Mouse (Mus musculus) testis, adult 2 months (tissue): ENCODE results near the gene Vmn1r14. TPM values are rescaled to one million over a fixed set of nuclear protein-coding genes. Genes with fewer than 3 reads are reported as not detected.
"Not testable (repeated sequence)": the region's sequence is repeated elsewhere in the genome, so short reads cannot be mapped to it uniquely, and the experiment has no call there.

Source experiments
- H3K27ac ChIP-seq: fragments of 200-500 bp; 2 replicates; pipeline ENCODE4 v1.5.1; 2012; ENCODE audit warnings: low read depth, low read length; ENCODE audit not compliant: control insufficient read depth, insufficient read depth
- H3K27me3 ChIP-seq: fragments of 200-500 bp; 2 replicates; pipeline ENCODE4 v1.6.1; 2012; ENCODE audit warnings: mild to moderate bottlenecking, low read length, moderate library complexity; ENCODE audit not compliant: control insufficient read depth, insufficient read depth
- H3K36me3 ChIP-seq: fragments of 200-500 bp; 2 replicates; pipeline ENCODE4 v1.6.1; 2012; ENCODE audit warnings: mild to moderate bottlenecking, low read length; ENCODE audit not compliant: control insufficient read depth, insufficient read depth
- H3K4me1 ChIP-seq: fragments of 200-500 bp; 2 replicates; pipeline ENCODE4 v1.6.1; 2012; ENCODE audit warnings: low read length; ENCODE audit not compliant: control insufficient read depth, insufficient read depth
- H3K4me3 ChIP-seq: fragments of 200-500 bp; 2 replicates; pipeline ENCODE4 v1.5.1; 2012; ENCODE audit warnings: low read depth, mild to moderate bottlenecking, low read length, moderate library complexity, mixed read lengths; ENCODE audit not compliant: control insufficient read depth
- CTCF ChIP-seq: fragments of 200-500 bp; IDR thresholded peaks from 2 replicates; pipeline ENCODE4 v1.5.1; 2012; ENCODE audit warnings: low read depth, mild to moderate bottlenecking, inconsistent platforms, low read length, moderate library complexity; ENCODE audit not compliant: control insufficient read depth, insufficient read depth, insufficient replicate concordance
- POLR2A ChIP-seq: fragments of 200-500 bp; IDR thresholded peaks from 2 replicates; pipeline ENCODE4 v1.6.1; 2012; ENCODE audit warnings: low read depth, mild to moderate bottlenecking, inconsistent platforms, low read length, moderate library complexity; ENCODE audit not compliant: control insufficient read depth
- polyA plus RNA-seq: library from polyadenylated mRNA; depleted of rRNA; stranded (reverse); fragments of >200 nt; gene quantifications from 2 replicates; pipeline ENCODE4 v1.2.3, GENCODE M21; 2012; rRNA removed

Gene Vmn1r14
- 0.01 TPM in 1 of 2 replicates, not detected in the other for polyA plus RNA-seq

- H3K27ac ChIP-seq: no peak within 1 kb of the TSS
- TF ChIP-seq POLR2A (no peak), CTCF (no peak)
- no peaks in the 10 kb centered on the region for H3K4me1 ChIP-seq
- H3K36me3 ChIP-seq: no peaks in the 10 kb centered on the region
- no peak within 1 kb of the TSS for H3K4me3 ChIP-seq
- no peaks in the 10 kb centered on the region for H3K27me3 ChIP-seq
Measured at GRCm38 (mm10) chr6:57231386-57231785, at the start of gene Vmn1r14. TSS of gene Vmn1r14 (plus strand) at chr6:57231686.

GRCm38 (mm10) chr6:57190016-57190415, 41.5 kb upstream of the Vmn1r14 start:
- not testable (repeated sequence) for H3K4me3 ChIP-seq, H3K27ac ChIP-seq, H3K4me1 ChIP-seq, H3K27me3 ChIP-seq, H3K36me3 ChIP-seq

- not testable (repeated sequence) for H3K36me3 ChIP-seq
Measured at GRCm38 (mm10) chr6:57202990-57203389, 28.5 kb upstream of the Vmn1r14 start, which contains the start of gene Vmn1r13. TSS of gene Vmn1r13 (plus strand) at chr6:57203290.

GRCm38 (mm10) chr6:57257652-57258051, 26.2 kb downstream of the Vmn1r14 start, which contains the start of gene Vmn1r15:
TSS of gene Vmn1r15 (plus strand) at chr6:57257952.
- Histone ChIP-seq H3K4me1 (no peaks in the 10 kb centered on the region), H3K4me3 (no peak within 1 kb of the TSS), H3K36me3 (no peaks in the 10 kb centered on the region), H3K27me3 (no peaks in the 10 kb centered on the region), H3K27ac (no peak within 1 kb of the TSS)
- TF ChIP-seq POLR2A: no peak
- no peak for TF ChIP-seq CTCF

More at GRCm38 (mm10) chr6:57202990-57203389, 28.5 kb upstream of the Vmn1r14 start, which contains the start of gene Vmn1r13:
- H3K27me3 ChIP-seq, H3K27ac ChIP-seq, H3K4me3 ChIP-seq, H3K4me1 ChIP-seq: not testable (repeated sequence)

GRCm38 (mm10) chr6:57260990-57261389, 29.5 kb downstream of the Vmn1r14 start:
- TF ChIP-seq POLR2A (no peak), CTCF (no peak)
- no peak overlapping the region for H3K27ac ChIP-seq

GRCm38 (mm10) chr6:57271881-57272280, 40.4 kb downstream of the Vmn1r14 start:
- TF ChIP-seq CTCF: no peak
- TF ChIP-seq POLR2A: no peak
- H3K27ac ChIP-seq: no peak overlapping the region

More at GRCm38 (mm10) chr6:57260990-57261389, 29.5 kb downstream of the Vmn1r14 start:
- Histone ChIP-seq H3K36me3 (no peaks in the 10 kb centered on the region), H3K27me3 (no peaks in the 10 kb centered on the region), H3K4me3 (no peak overlapping the region), H3K4me1 (no peaks in the 10 kb centered on the region)

GRCm38 (mm10) chr6:57272517-57272916, 41.0 kb downstream of the Vmn1r14 start:
- TF ChIP-seq CTCF (no peak), POLR2A (no peak)
- H3K4me1 ChIP-seq: no peaks in the 10 kb centered on the region

More at GRCm38 (mm10) chr6:57271881-57272280, 40.4 kb downstream of the Vmn1r14 start:
- H3K4me1 ChIP-seq: no peaks in the 10 kb centered on the region
- H3K36me3 ChIP-seq: no peaks in the 10 kb centered on the region
- no peak overlapping the region for H3K4me3 ChIP-seq
- no peaks in the 10 kb centered on the region for H3K27me3 ChIP-seq

GRCm38 (mm10) chr6:57278952-57279351, 47.5 kb downstream of the Vmn1r14 start:
- H3K4me1 ChIP-seq: no peaks in the 10 kb centered on the region
- no peak overlapping the region for H3K27ac ChIP-seq
- H3K4me3 ChIP-seq: no peak overlapping the region

More at GRCm38 (mm10) chr6:57272517-57272916, 41.0 kb downstream of the Vmn1r14 start:
- Histone ChIP-seq H3K27ac (no peak overlapping the region), H3K27me3 (no peaks in the 10 kb centered on the region), H3K36me3 (no peaks in the 10 kb centered on the region), H3K4me3 (no peak overlapping the region)

More at GRCm38 (mm10) chr6:57278952-57279351, 47.5 kb downstream of the Vmn1r14 start:
- no peaks in the 10 kb centered on the region for H3K36me3 ChIP-seq
- H3K27me3 ChIP-seq: no peaks in the 10 kb centered on the region
- TF ChIP-seq POLR2A (no peak), CTCF (no peak)

Other genes with a start within 250 kb of the Vmn1r14 start
- 0.01 and 0.04 TPM in 2 replicates for gene Vmn1r6, start 234.4 kb upstream of the Vmn1r14 start, polyA plus RNA-seq
- gene Vmn1r7, start 206.4 kb upstream of the Vmn1r14 start, polyA plus RNA-seq: not detected in 2 replicates
- not detected in 2 replicates for gene Vmn1r8, start 199.4 kb upstream of the Vmn1r14 start, polyA plus RNA-seq
- gene Vmn1r9, start 164.9 kb upstream of the Vmn1r14 start, polyA plus RNA-seq: not detected in 2 replicates
- not detected in 2 replicates for gene Vmn1r10, start 122.2 kb upstream of the Vmn1r14 start, polyA plus RNA-seq
- gene Vmn1r11, start 98.2 kb upstream of the Vmn1r14 start, polyA plus RNA-seq: not detected in 2 replicates
- gene Vmn1r12, start 74.8 kb upstream of the Vmn1r14 start, polyA plus RNA-seq: not detected in 2 replicates
- gene Vmn1r13, start 28.4 kb upstream of the Vmn1r14 start, polyA plus RNA-seq: not detected in 2 replicates
- not detected in 2 replicates for gene Vmn1r15, start 26.3 kb downstream of the Vmn1r14 start, polyA plus RNA-seq
- not detected in 2 replicates for gene Vmn1r16, start 97.8 kb downstream of the Vmn1r14 start, polyA plus RNA-seq
- gene Vmn1r17, start 132.0 kb downstream of the Vmn1r14 start, polyA plus RNA-seq: not detected in 2 replicates
- gene Vmn1r18, start 164.1 kb downstream of the Vmn1r14 start, polyA plus RNA-seq: not detected in 2 replicates
- not detected in 2 replicates for gene Vmn1r19, start 172.1 kb downstream of the Vmn1r14 start, polyA plus RNA-seq
- not detected in 2 replicates for gene Vmn1r20, start 197.2 kb downstream of the Vmn1r14 start, polyA plus RNA-seq